Mouse (Mus musculus) c-Kit-negative CD71-positive TER-119-positive erythroid progenitor cells, embryonic 14.5 days (primary cell): ENCODE data around the gene Tshz2.
"Not testable (repeated sequence)": the region's sequence is repeated elsewhere in the genome, so short reads cannot be mapped to it uniquely, and the experiment has no call there.

Experiments
- DNase-seq: peaks from one replicate; pipeline ENCODE4 v3.0.0-alpha.2; 2013; ENCODE audit warnings: low read depth, low spot score

Gene Tshz2

GRCm38 (mm10) chr2:169632338-169633151, at the start of gene Tshz2:
Tshz2 (plus strand) TSS chr2:169633013.
- no peak for DNase-seq

GRCm38 (mm10) chr2:169583476-169583875, 49.3 kb upstream of the Tshz2 start:
- DNase-seq: no peak

- no peak for DNase-seq
These were observed 47.9 kb upstream of the Tshz2 start for GRCm38 (mm10) chr2:169584745-169585456.

GRCm38 (mm10) chr2:169585631-169586285, 47.1 kb upstream of the Tshz2 start:
- no peak for DNase-seq

- DNase-seq: no peak
These were observed 46.1 kb upstream of the Tshz2 start for GRCm38 (mm10) chr2:169586688-169587087.

- DNase-seq: not testable (repeated sequence)
These were observed 45.2 kb upstream of the Tshz2 start, which contains the start of gene Gm11011 for GRCm38 (mm10) chr2:169587645-169588044. Gm11011 (minus strand) TSS chr2:169587745.

GRCm38 (mm10) chr2:169589697-169590096, 43.1 kb upstream of the Tshz2 start:
- DNase-seq: no peak

- no peak for DNase-seq
These were observed 42.4 kb upstream of the Tshz2 start for GRCm38 (mm10) chr2:169590412-169590811.

- DNase-seq: no peak
These were observed 39.1 kb upstream of the Tshz2 start for GRCm38 (mm10) chr2:169593742-169594141.

GRCm38 (mm10) chr2:169597357-169597756, 35.5 kb upstream of the Tshz2 start:
- DNase-seq: no peak

GRCm38 (mm10) chr2:169597971-169598370, 34.8 kb upstream of the Tshz2 start:
- DNase-seq: no peak

GRCm38 (mm10) chr2:169599591-169599990, 33.2 kb upstream of the Tshz2 start:
- DNase-seq: no peak

GRCm38 (mm10) chr2:169600163-169600562, 32.6 kb upstream of the Tshz2 start:
- DNase-seq: no peak

GRCm38 (mm10) chr2:169606901-169607678, 25.7 kb upstream of the Tshz2 start:
- DNase-seq: no peak

- DNase-seq: no peak
These were observed 25.0 kb upstream of the Tshz2 start for GRCm38 (mm10) chr2:169607787-169608186.

GRCm38 (mm10) chr2:169609956-169610355, 22.9 kb upstream of the Tshz2 start:
- no peak for DNase-seq

- no peak for DNase-seq
These were observed 21.9 kb upstream of the Tshz2 start for GRCm38 (mm10) chr2:169610882-169611281.

GRCm38 (mm10) chr2:169611557-169611956, 21.3 kb upstream of the Tshz2 start:
- no peak for DNase-seq

- no peak for DNase-seq
These were observed 18.1 kb upstream of the Tshz2 start for GRCm38 (mm10) chr2:169614683-169615082.

- DNase-seq: no peak
These were observed 16.8 kb upstream of the Tshz2 start for GRCm38 (mm10) chr2:169615998-169616397.

- DNase-seq: no peak
These were observed 11.6 kb upstream of the Tshz2 start for GRCm38 (mm10) chr2:169621201-169621710.
